ENCODE assay signal across 8 mouse cellular contexts in the genomic region with DNA sequence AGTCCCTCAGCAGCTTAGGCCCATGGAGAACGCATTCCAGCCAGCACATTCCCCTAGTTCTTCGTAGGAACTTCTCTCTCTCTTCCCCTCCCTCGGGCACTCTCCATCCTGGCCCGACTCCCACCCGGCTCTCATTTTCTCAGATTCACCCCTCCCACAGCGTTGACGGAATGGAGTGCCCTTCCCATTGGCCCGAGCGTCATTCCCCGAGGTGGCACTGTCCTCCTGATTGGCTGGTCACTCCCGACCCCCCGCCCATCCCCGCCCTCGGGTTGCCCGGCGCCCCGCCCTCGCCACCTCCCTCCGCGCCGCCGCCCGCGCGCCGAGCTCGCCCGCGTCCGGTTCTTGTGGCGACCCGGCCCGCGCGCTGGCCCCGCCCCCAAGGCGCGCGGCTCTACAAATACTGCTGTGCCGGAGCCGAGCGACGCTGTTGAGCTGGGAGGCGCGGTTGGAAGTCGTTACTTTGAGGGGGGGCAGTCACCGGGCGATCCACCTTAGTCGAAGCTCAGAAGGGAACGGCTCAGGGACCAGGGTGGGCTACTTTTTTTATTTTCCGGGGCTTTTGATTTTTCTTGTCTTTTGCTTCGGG. TPM values are rescaled to one million over a fixed set of nuclear protein-coding genes. Genes with fewer than 3 reads are reported as not detected.
DNase-seq lines count a peak whose midpoint lies in the region; ATAC-seq lines count a peak whose summit lies in the region.

A gene (plus strand): TSS at position 539 of the 589 bp plus-strand sequence.

- intact Hi-C loops in gastrocnemius, postnatal 36 days (cut with DNase I) = loop anchor here (5.0 to 10.0 kb wide), 2 partner anchors 33 to 916 kb away; no protein-coding TSS in a partner anchor

- H3K27ac ChIP-seq in intestine, embryonic 14.5 days (ENCODE audit: low read depth) = peak within 1 kb of the TSS; percentile 87

- H3K4me3 ChIP-seq in intestine, embryonic 14.5 days (ENCODE audit: low read depth, low read length) = peak within 1 kb of the TSS; percentile 65

- H3K27me3 ChIP-seq in intestine, embryonic 14.5 days (replicated peaks; ENCODE audit: control insufficient read depth, insufficient read depth, low read length) = peaks cover 23% of the 10 kb centered on the region

- H3K9me3 ChIP-seq in intestine, embryonic 14.5 days (ENCODE audit: control insufficient read depth, low read length) = no peaks in the 10 kb centered on the region

- WGBS in intestine, embryonic 14.5 days = under 1% methylated on average over 51 of the region's 52 CpGs

- H3K4me2 ChIP-seq in intestine, embryonic 14.5 days (ENCODE audit: low read length) = peak within 1 kb of the TSS; percentile 90

- H3K4me1 ChIP-seq in intestine, embryonic 14.5 days (replicated peaks; ENCODE audit: control insufficient read depth, insufficient read depth, low read length) = peaks cover 8% of the 10 kb centered on the region; the same call in 1 of the 2 replicates

- ATAC-seq in intestine, embryonic 14.5 days (replicated peaks; ENCODE audit: low FRiP score, low TSS enrichment, low read depth) = peak; percentile 96
- ATAC-seq in megakaryocyte-erythroid progenitor cell, adult 5-6 weeks (replicated peaks; ENCODE audit: low FRiP score, low TSS enrichment, poor library complexity, severe bottlenecking) = peak; percentile 78; the same call in 1 of the 2 replicates

- DNase-seq in adrenal gland, postnatal 25 days = peak; percentile 96
- DNase-seq in embryo, embryonic 11 days = peak; percentile 97
- DNase-seq in gastrocnemius, postnatal 36 days = peak; percentile 87 to 94
- peak; percentile 92 for DNase-seq in intestine, embryonic 14.5 days (ENCODE audit: low spot score)
- peak; percentile 80 to 93 for DNase-seq in left cerebral cortex, adult 9 months (ENCODE audit: low spot score in 2 of 2)
- DNase-seq in skeletal muscle tissue, adult 2 months (ENCODE audit: low read depth, low spot score) = peak; percentile 90
- no peak for DNase-seq in T-cell, adult 2 months (ENCODE audit: low spot score)

- peak within 1 kb of the TSS; percentile 73 for H3K9ac ChIP-seq in intestine, embryonic 14.5 days (ENCODE audit: low read length)

- no peaks in the 10 kb centered on the region for H3K36me3 ChIP-seq in intestine, embryonic 14.5 days (ENCODE audit: control insufficient read depth, insufficient read depth, low read length)

RNA-seq across cellular contexts. Expression of the gene that starts here (rescaled TPM):
- 1.1 and 1.5 TPM in 2 replicates for total RNA-seq in adrenal gland, postnatal 25 days (2021)
- total RNA-seq in gastrocnemius, postnatal 36 days (2021) = under 1 TPM; 0.81 to 0.97 TPM
- polyA plus RNA-seq in intestine, embryonic 14.5 days (2014; fragmentation: Nextera tagmentation; extraction: Ambion mirVana) = 10.9 and 15.2 TPM in 2 replicates
- total RNA-seq in megakaryocyte-erythroid progenitor cell, adult 5-6 weeks (2014; fragmentation: Nextera tagmentation) = not detected in 2 replicates
- total RNA-seq in megakaryocyte-erythroid progenitor cell, adult 5-6 weeks (2017) = 0.85 TPM in 1 of 2 replicates, not detected in the other

Comparison
In these comparisons a context has a peak if more than half of its experiments do, and no peak if none do; other contexts are left out.
1. Peak in DNase-seq in gastrocnemius, postnatal 36 days; RNA of the gene not detected or under 1 TPM.
2. Peak in ATAC-seq in megakaryocyte-erythroid progenitor cell, adult 5-6 weeks; RNA of the gene not detected or under 1 TPM.